Mouse (Mus musculus) lung, adult 2 months (tissue): Measurements from ENCODE around the gene Vdac1.

Source experiments
- CTCF ChIP-seq: fragments of 200-500 bp; IDR thresholded peaks from 2 replicates; pipeline ENCODE4 v1.5.1; 2011; ENCODE audit warnings: mild to moderate bottlenecking, low read length, control low read depth; ENCODE audit not compliant: insufficient read depth
- POLR2A ChIP-seq: fragments of 200-500 bp; IDR thresholded peaks from 2 replicates; pipeline ENCODE4 v1.6.1; 2011; ENCODE audit warnings: low read depth, mild to moderate bottlenecking, control low read depth, low read length, borderline replicate concordance; ENCODE audit errors: extremely low read depth

GRCm38 (mm10) chr11:52327313-52327712 lies 33.3 kb upstream of the Vdac1 start:
- TF ChIP-seq CTCF (no peak), POLR2A (no peak)
